Mouse (Mus musculus) hindbrain, embryonic 16.5 days (tissue): Measurements from ENCODE around the gene Zscan26. TPM values are rescaled to one million over a fixed set of nuclear protein-coding genes. Genes with fewer than 3 reads are reported as not detected.
A peak's percentile ranks its signal among the peaks of the same experiment; 100 is the strongest.

Experiments used
- ATAC-seq: fragments of 200-750 bp; cut with Nextera tagmentation; 2 replicates; pipeline ENCODE4 v1.8.0; 2017; ENCODE audit warnings: moderate TSS enrichment, moderate library complexity
- H3K27ac ChIP-seq: fragments of 300-500 bp; sonication (generic); 2 replicates; pipeline ENCODE4 v1.5.1; 2014; ENCODE audit warnings: low read depth, mild to moderate bottlenecking, control low read depth, low read length, moderate library complexity
- H3K27me3 ChIP-seq: fragments of 300-500 bp; sonication (generic); replicated peaks from 2 replicates; pipeline ENCODE4 v1.6.1; 2014; ENCODE audit warnings: low read length; ENCODE audit not compliant: control insufficient read depth, insufficient read depth
- H3K36me3 ChIP-seq: fragments of 300-500 bp; sonication (generic); 2 replicates; pipeline ENCODE4 v1.6.1; 2014; ENCODE audit warnings: mild to moderate bottlenecking, low read length, moderate library complexity, mixed read lengths; ENCODE audit not compliant: control insufficient read depth, insufficient read depth
- H3K4me1 ChIP-seq: fragments of 300-500 bp; sonication (generic); 2 replicates; pipeline ENCODE4 v1.6.1; 2014; ENCODE audit warnings: low read depth, low read length; ENCODE audit not compliant: control insufficient read depth, insufficient read depth
- H3K4me2 ChIP-seq: fragments of 300-500 bp; sonication (generic); 2 replicates; pipeline ENCODE4 v1.6.1; 2014; ENCODE audit warnings: mild to moderate bottlenecking, low read length, control low read depth, moderate library complexity
- H3K4me3 ChIP-seq: fragments of 300-500 bp; sonication (generic); 2 replicates; pipeline ENCODE4 v1.5.1; 2014; ENCODE audit warnings: mild to moderate bottlenecking, low read length, control low read depth, moderate library complexity
- H3K9ac ChIP-seq: fragments of 300-500 bp; sonication (generic); 2 replicates; pipeline ENCODE4 v1.6.1; 2014; ENCODE audit warnings: low read depth, mild to moderate bottlenecking, control low read depth, low read length, moderate library complexity
- H3K9me3 ChIP-seq: fragments of 300-500 bp; sonication (generic); 2 replicates; pipeline ENCODE4 v1.6.1; 2014; ENCODE audit warnings: mild to moderate bottlenecking, low read length, moderate library complexity; ENCODE audit not compliant: control insufficient read depth
- WGBS: fragments of 180-500 bp; shearing (Covaris S2); extraction: QIAGEN DNeasy Blood & Tissue Kit; methylation state at CpG from one replicate; pipeline ENCODE4 v1.1.7; 2014; 5-methylcytosine and 5-hydroxymethylcytosine counted together
- polyA plus RNA-seq: library from polyadenylated mRNA; unstranded; fragments of >200 nt; fragmentation: Nextera tagmentation; extraction: Ambion mirVana; gene quantifications from 2 replicates; pipeline ENCODE4 v1.2.1, GENCODE M21; 2015

Gene Zscan26
- polyA plus RNA-seq, 1 experiment from 2014 or later = 17.6 TPM

- peak overlapping the region; percentile 72 for H3K27ac ChIP-seq
- no peaks in the 10 kb centered on the region for H3K36me3 ChIP-seq
- no peaks in the 10 kb centered on the region for H3K9me3 ChIP-seq
- H3K4me2 ChIP-seq = peak overlapping the region; percentile 82
- H3K9ac ChIP-seq = peak overlapping the region; percentile 82
- ATAC-seq = no peak
- peak overlapping the region; percentile 62 for H3K4me3 ChIP-seq
- WGBS = 50% methylated on average over 11 of the region's 11 CpGs
- peaks cover 6% of the 10 kb centered on the region for H3K4me1 ChIP-seq
- H3K27me3 ChIP-seq = no peaks in the 10 kb centered on the region
Measured at GRCm38 (mm10) chr13:21408805-21409459, 44.6 kb downstream of the Zscan26 start.

GRCm38 (mm10) chr13:21407969-21408804 is 45.3 kb downstream of the Zscan26 start:
- no peaks in the 10 kb centered on the region for H3K9me3 ChIP-seq
- H3K27ac ChIP-seq = peak overlapping the region; percentile 89
- no peaks in the 10 kb centered on the region for H3K27me3 ChIP-seq
- no peaks in the 10 kb centered on the region for H3K36me3 ChIP-seq
- peak overlapping the region; percentile 82 for H3K4me2 ChIP-seq
- 3% methylated on average over 27 of the region's 27 CpGs for whole genome bisulfite sequencing
- peaks cover 6% of the 10 kb centered on the region for H3K4me1 ChIP-seq
- H3K4me3 ChIP-seq = peak overlapping the region; percentile 62
- H3K9ac ChIP-seq = peak overlapping the region; percentile 82
- peak; percentile 99 for ATAC-seq

GRCm38 (mm10) chr13:21407341-21407740 is 46.2 kb downstream of the Zscan26 start:
- H3K9ac ChIP-seq = 0 out of 2 replicates have a peak overlapping the region, but pooled peaks have one; percentile 82
- peaks cover 6% of the 10 kb centered on the region for H3K4me1 ChIP-seq
- H3K4me2 ChIP-seq = peak overlapping the region; percentile 82
- H3K36me3 ChIP-seq = no peaks in the 10 kb centered on the region
- H3K27ac ChIP-seq = no peak overlapping the region
- ATAC-seq = no peak
- H3K27me3 ChIP-seq = no peaks in the 10 kb centered on the region
- WGBS = 79% methylated on average over 11 of the region's 11 CpGs
- no peak overlapping the region for H3K4me3 ChIP-seq
- no peaks in the 10 kb centered on the region for H3K9me3 ChIP-seq

- Histone ChIP-seq H3K9me3 (no peaks in the 10 kb centered on the region), H3K4me3 (peak overlapping the region; percentile 92), H3K4me2 (peak overlapping the region; percentile 82), H3K9ac (peak overlapping the region; percentile 93), H3K36me3 (no peaks in the 10 kb centered on the region; the same call in 1 of the 2 replicates), H3K27ac (no peak overlapping the region; the same call in 1 of the 2 replicates), H3K4me1 (peaks cover 22% of the 10 kb centered on the region), H3K27me3 (no peaks in the 10 kb centered on the region)
- 0% methylated on average over 2 of the region's 2 CpGs for WGBS
- peak; percentile 64 for ATAC-seq
Measured at GRCm38 (mm10) chr13:21402848-21403247, 50.7 kb downstream of the Zscan26 start.

- Histone ChIP-seq H3K4me3 (peak within 1 kb of the TSS; percentile 92), H3K27me3 (no peaks in the 10 kb centered on the region), H3K4me2 (peak within 1 kb of the TSS; percentile 82), H3K4me1 (peaks cover 17% of the 10 kb centered on the region), H3K36me3 (no peaks in the 10 kb centered on the region; the same call in 1 of the 2 replicates), H3K9ac (peak within 1 kb of the TSS; percentile 93), H3K27ac (peak within 1 kb of the TSS; percentile 80), H3K9me3 (no peaks in the 10 kb centered on the region)
- ATAC-seq = peak; percentile 97
- 0% methylated on average over 35 of the region's 35 CpGs for WGBS
Measured at GRCm38 (mm10) chr13:21402287-21402846, 51.2 kb downstream of the Zscan26 start, which contains the start of gene Zkscan3. TSS of gene Zkscan3 (minus strand) at chr13:21402755.

- Histone ChIP-seq H3K4me1 (peaks cover 17% of the 10 kb centered on the region), H3K36me3 (no peaks in the 10 kb centered on the region; the same call in 1 of the 2 replicates), H3K4me2 (peak overlapping the region; percentile 82), H3K9ac (peak overlapping the region; percentile 93), H3K9me3 (no peaks in the 10 kb centered on the region), H3K27ac (peak overlapping the region; percentile 80), H3K4me3 (peak overlapping the region; percentile 92), H3K27me3 (no peaks in the 10 kb centered on the region)
- WGBS = 14% methylated on average over 12 of the region's 12 CpGs
- ATAC-seq = peak; percentile 45
Measured at GRCm38 (mm10) chr13:21401636-21402286, 51.8 kb downstream of the Zscan26 start.

GRCm38 (mm10) chr13:21401166-21401565 is 52.4 kb downstream of the Zscan26 start:
- peaks cover 2% of the 10 kb centered on the region; the same call in 1 of the 2 replicates for H3K36me3 ChIP-seq
- no peaks in the 10 kb centered on the region for H3K9me3 ChIP-seq
- peaks cover 17% of the 10 kb centered on the region for H3K4me1 ChIP-seq
- WGBS = 82% methylated on average over 3 of the region's 3 CpGs
- ATAC-seq = no peak
- peak overlapping the region; percentile 92 for H3K4me3 ChIP-seq
- H3K9ac ChIP-seq = no peak overlapping the region
- H3K27ac ChIP-seq = no peak overlapping the region
- peak overlapping the region; percentile 82 for H3K4me2 ChIP-seq
- no peaks in the 10 kb centered on the region for H3K27me3 ChIP-seq

- H3K27ac ChIP-seq = no peak overlapping the region
- no peaks in the 10 kb centered on the region for H3K9me3 ChIP-seq
- H3K4me1 ChIP-seq = peaks cover 17% of the 10 kb centered on the region
- no peak overlapping the region for H3K4me2 ChIP-seq
- ATAC-seq = no peak
- peaks cover 24% of the 10 kb centered on the region for H3K36me3 ChIP-seq
- WGBS = 96% methylated on average over 2 of the region's 2 CpGs
- no peaks in the 10 kb centered on the region for H3K27me3 ChIP-seq
- no peak overlapping the region for H3K4me3 ChIP-seq
- no peak overlapping the region for H3K9ac ChIP-seq
Measured at GRCm38 (mm10) chr13:21397486-21397885, 56.0 kb downstream of the Zscan26 start.
